Mouse (Mus musculus) midbrain, embryonic 12.5 days (tissue): ENCODE data around the gene Tent4b. TPM values are rescaled to one million over a fixed set of nuclear protein-coding genes. Genes with fewer than 3 reads are reported as not detected.
A peak's percentile ranks its signal among the peaks of the same experiment; 100 is the strongest.

ENCODE experiments used
- ATAC-seq: fragments of 200-750 bp; cut with Nextera tagmentation; 2 replicates; pipeline ENCODE4 v1.8.0; 2017; ENCODE audit warnings: low read depth, moderate TSS enrichment, moderate library complexity; ENCODE audit not compliant: low FRiP score
- H3K27ac ChIP-seq: fragments of 300-500 bp; sonication (generic); replicated peaks from 2 replicates; pipeline ENCODE4 v1.5.1; 2016; ENCODE audit warnings: mild to moderate bottlenecking
- H3K27me3 ChIP-seq: fragments of 300-500 bp; sonication (generic); 2 replicates; pipeline ENCODE4 v1.6.1; 2016; ENCODE audit warnings: mild to moderate bottlenecking
- H3K36me3 ChIP-seq: fragments of 300-500 bp; sonication (generic); 2 replicates; pipeline ENCODE4 v1.6.1; 2016
- H3K4me1 ChIP-seq: fragments of 300-500 bp; sonication (generic); 2 replicates; pipeline ENCODE4 v1.6.1; 2016
- H3K4me2 ChIP-seq: fragments of 300-500 bp; sonication (generic); replicated peaks from 2 replicates; pipeline ENCODE4 v1.6.1; 2016; ENCODE audit warnings: mild to moderate bottlenecking, moderate library complexity
- H3K4me3 ChIP-seq: fragments of 300-500 bp; sonication (generic); 2 replicates; pipeline ENCODE4 v1.5.1; 2016; ENCODE audit warnings: mild to moderate bottlenecking
- H3K9ac ChIP-seq: fragments of 300-500 bp; sonication (generic); replicated peaks from 2 replicates; pipeline ENCODE4 v1.6.1; 2016; ENCODE audit warnings: mild to moderate bottlenecking, moderate library complexity
- H3K9me3 ChIP-seq: fragments of 300-500 bp; sonication (generic); 2 replicates; pipeline ENCODE4 v1.6.1; 2016; ENCODE audit warnings: mild to moderate bottlenecking
- WGBS: fragments of 180-500 bp; shearing (Covaris S2); methylation state at CpG from one replicate; pipeline ENCODE4 v1.1.7; 2016; 5-methylcytosine and 5-hydroxymethylcytosine counted together
- polyA plus RNA-seq: library from polyadenylated mRNA; unstranded; fragments of >200 nt; fragmentation: Nextera tagmentation; extraction: Ambion mirVana; gene quantifications from 2 replicates; pipeline ENCODE4 v1.2.1, GENCODE M21; 2016

The Tent4b gene
- polyA plus RNA-seq, 1 experiment from 2014 or later, result 11.8 TPM

DNA sequence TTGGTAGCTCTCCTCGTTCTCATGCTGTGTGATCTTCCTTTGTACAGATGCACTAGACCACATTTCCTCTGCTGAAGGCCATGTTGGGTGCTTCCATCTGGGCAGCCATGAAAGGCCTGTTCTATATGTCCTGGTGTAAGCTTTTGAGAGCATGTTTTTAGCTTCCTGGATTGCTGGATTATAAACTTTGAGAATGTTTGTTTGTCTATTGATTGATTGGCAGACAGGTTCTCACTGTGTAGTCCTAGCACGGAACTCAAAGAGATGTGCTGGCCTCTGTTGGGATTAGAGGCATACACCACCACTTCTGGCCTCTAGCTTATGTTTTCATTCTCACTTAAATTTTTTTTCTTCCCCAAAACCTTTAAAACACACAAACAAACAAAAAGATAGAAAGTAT lies 37.7 kb downstream of the Tent4b start:
- no peak for ATAC-seq
- H3K9me3 ChIP-seq, result no peaks in the 10 kb centered on the region
- H3K36me3 ChIP-seq, result no peaks in the 10 kb centered on the region
- H3K4me2 ChIP-seq, result no peak overlapping the region
- H3K27me3 ChIP-seq, result no peaks in the 10 kb centered on the region
- WGBS, result 70% methylated on average over 2 of the region's 2 CpGs
- no peaks in the 10 kb centered on the region for H3K4me1 ChIP-seq
- H3K9ac ChIP-seq, result no peak overlapping the region
- no peak overlapping the region for H3K4me3 ChIP-seq
- no peak overlapping the region for H3K27ac ChIP-seq

DNA sequence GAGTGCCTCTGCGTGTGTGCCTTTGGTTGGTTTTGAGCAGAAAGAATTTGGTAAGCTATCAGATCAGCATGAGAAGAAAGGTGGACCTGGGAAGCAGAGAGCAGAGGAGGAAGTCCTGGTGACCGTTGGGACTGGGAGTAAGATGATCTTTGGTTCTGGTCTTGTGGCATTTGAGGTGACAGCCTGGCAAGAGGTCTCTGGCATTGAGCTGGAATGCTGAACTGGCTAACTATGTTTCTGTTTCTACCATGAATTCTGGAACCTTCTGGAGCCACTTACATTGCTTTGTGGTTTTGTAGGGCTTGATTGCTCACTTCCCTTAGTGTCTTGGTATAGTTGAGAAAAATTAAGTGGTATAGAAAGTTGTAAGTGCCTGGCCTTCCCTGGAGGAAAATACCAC lies 38.6 kb downstream of the Tent4b start:
- no peak for ATAC-seq
- H3K9me3 ChIP-seq, result no peaks in the 10 kb centered on the region
- H3K4me2 ChIP-seq, result no peak overlapping the region
- WGBS, result 81% methylated on average over 2 of the region's 2 CpGs
- H3K36me3 ChIP-seq, result no peaks in the 10 kb centered on the region
- no peaks in the 10 kb centered on the region for H3K4me1 ChIP-seq
- H3K27me3 ChIP-seq, result no peaks in the 10 kb centered on the region
- no peak overlapping the region for H3K27ac ChIP-seq
- H3K9ac ChIP-seq, result no peak overlapping the region
- no peak overlapping the region for H3K4me3 ChIP-seq

DNA sequence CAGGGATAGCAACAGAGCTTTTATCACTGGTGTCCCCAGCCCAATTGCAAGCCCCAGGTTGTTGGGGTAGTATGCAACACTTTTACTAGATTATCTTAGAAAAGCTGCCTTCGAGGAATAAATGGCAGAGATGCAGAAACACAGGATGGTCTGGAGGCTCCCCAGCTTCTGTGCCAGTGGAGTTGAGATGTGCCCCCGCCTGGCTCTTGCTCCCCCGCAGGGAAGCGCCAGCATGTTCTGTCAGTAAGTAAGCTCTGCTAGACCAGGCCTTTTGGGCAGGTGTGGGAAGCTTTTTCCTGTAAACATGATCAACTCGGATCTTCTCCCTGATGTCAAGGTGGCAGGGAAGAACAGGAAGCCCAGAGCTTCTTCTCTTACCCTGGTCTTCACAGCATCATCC lies 40.3 kb downstream of the Tent4b start:
- WGBS, result 88% methylated on average over 5 of the region's 5 CpGs

DNA sequence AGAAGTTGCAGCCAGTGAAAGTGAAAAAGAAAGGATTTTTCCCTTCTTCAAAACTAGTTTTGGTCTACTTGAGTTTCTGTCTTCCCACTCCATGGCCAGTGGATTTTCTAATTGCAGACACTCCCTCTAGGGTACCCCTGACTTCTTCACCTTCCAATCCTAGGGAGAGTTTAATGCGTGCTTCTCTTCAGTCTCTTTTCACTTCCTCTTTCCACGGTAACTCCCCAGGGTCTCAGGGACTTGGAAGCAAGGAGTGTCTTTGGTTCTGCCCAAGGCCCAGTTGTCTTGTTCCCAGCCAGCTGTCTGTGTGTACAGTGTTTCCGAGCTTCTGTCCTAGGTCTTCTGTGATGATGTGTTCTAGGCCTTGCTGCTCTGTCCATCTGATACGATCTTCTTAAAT lies 42.9 kb downstream of the Tent4b start:
- ATAC-seq, result no peak
- H3K4me1 ChIP-seq, result no peaks in the 10 kb centered on the region
- H3K4me3 ChIP-seq, result no peak overlapping the region
- H3K27ac ChIP-seq, result no peak overlapping the region
- H3K27me3 ChIP-seq, result no peaks in the 10 kb centered on the region
- H3K4me2 ChIP-seq, result no peak overlapping the region
- H3K36me3 ChIP-seq, result peaks cover 10% of the 10 kb centered on the region
- 86% methylated on average over 4 of the region's 4 CpGs for WGBS
- H3K9ac ChIP-seq, result no peak overlapping the region
- H3K9me3 ChIP-seq, result no peaks in the 10 kb centered on the region

More for the DNA sequence above, 40.3 kb downstream of the Tent4b start:
- Histone ChIP-seq H3K9me3 (no peaks in the 10 kb centered on the region), H3K9ac (no peak overlapping the region), H3K27ac (no peak overlapping the region), H3K27me3 (no peaks in the 10 kb centered on the region), H3K4me3 (no peak overlapping the region), H3K36me3 (peaks cover 5% of the 10 kb centered on the region; the same call in 1 of the 2 replicates), H3K4me2 (no peak overlapping the region), H3K4me1 (no peaks in the 10 kb centered on the region)
- no peak for ATAC-seq

DNA sequence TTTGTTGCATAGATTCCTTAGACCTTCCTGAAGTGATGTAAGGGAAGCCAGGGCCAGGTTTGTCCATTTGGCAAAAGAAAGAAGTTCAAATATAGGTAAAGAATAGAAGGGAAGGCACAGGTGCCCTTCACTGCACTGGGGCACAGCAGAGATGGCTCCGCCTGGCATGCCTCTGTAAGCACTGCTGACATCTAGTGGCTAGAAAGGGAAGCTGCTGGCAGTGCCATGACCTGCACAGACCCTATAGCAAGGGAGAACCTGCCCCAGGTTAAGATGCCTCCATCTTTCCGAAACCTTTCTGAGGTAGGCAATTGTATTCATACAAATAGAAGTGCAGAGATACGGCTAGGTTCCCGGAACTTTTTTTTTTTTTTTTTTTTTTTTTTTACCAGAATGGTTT lies 45.3 kb downstream of the Tent4b start:
- no peaks in the 10 kb centered on the region for H3K9me3 ChIP-seq
- WGBS, result 81% methylated on average over 4 of the region's 4 CpGs
- ATAC-seq, result 0 out of 2 replicates have a peak, but pooled peaks have one; percentile 49
- H3K36me3 ChIP-seq, result peaks cover 27% of the 10 kb centered on the region
- H3K27me3 ChIP-seq, result no peaks in the 10 kb centered on the region
- no peak overlapping the region for H3K4me2 ChIP-seq
- H3K9ac ChIP-seq, result no peak overlapping the region
- H3K4me3 ChIP-seq, result no peak overlapping the region
- no peaks in the 10 kb centered on the region for H3K4me1 ChIP-seq
- no peak overlapping the region for H3K27ac ChIP-seq

GRCm38 (mm10) chr8:88252791-88253190 lies 53.8 kb downstream of the Tent4b start:
- 75% methylated on average over 3 of the region's 3 CpGs for WGBS
- H3K4me3 ChIP-seq, result no peak overlapping the region
- H3K9me3 ChIP-seq, result no peaks in the 10 kb centered on the region
- no peaks in the 10 kb centered on the region for H3K27me3 ChIP-seq
- peaks cover 41% of the 10 kb centered on the region for H3K36me3 ChIP-seq
- ATAC-seq, result no peak
- no peak overlapping the region for H3K4me2 ChIP-seq
- H3K9ac ChIP-seq, result no peak overlapping the region
- no peak overlapping the region for H3K27ac ChIP-seq
- no peaks in the 10 kb centered on the region for H3K4me1 ChIP-seq

DNA sequence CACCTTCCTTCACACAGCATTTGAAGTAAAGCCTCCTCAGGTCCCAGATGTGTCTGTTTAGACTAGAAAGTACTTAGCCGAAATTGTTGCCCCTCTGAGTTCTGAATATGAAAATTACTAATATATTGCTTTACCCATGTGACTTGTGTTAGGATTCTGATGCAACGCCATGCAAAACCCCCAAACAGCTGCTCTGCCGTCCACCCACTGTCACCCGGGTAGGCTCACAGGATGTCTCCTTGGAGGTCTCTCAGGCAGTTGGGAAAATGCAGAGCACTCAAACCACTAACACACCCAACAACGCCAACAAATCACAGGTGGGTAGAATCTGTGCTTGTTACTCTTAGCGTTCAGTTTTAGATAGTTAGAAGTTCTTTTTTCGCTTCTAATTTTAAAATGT lies 55.9 kb downstream of the Tent4b start:
- 0 out of 2 replicates have a peak, but pooled peaks cover 3% of the 10 kb centered on the region for H3K4me1 ChIP-seq
- H3K27ac ChIP-seq, result no peak overlapping the region
- 88% methylated on average over 7 of the region's 7 CpGs for WGBS
- H3K9me3 ChIP-seq, result no peaks in the 10 kb centered on the region
- H3K27me3 ChIP-seq, result no peaks in the 10 kb centered on the region
- H3K9ac ChIP-seq, result no peak overlapping the region
- no peak for ATAC-seq
- no peak overlapping the region for H3K4me2 ChIP-seq
- no peak overlapping the region for H3K4me3 ChIP-seq
- peaks cover 25% of the 10 kb centered on the region for H3K36me3 ChIP-seq

DNA sequence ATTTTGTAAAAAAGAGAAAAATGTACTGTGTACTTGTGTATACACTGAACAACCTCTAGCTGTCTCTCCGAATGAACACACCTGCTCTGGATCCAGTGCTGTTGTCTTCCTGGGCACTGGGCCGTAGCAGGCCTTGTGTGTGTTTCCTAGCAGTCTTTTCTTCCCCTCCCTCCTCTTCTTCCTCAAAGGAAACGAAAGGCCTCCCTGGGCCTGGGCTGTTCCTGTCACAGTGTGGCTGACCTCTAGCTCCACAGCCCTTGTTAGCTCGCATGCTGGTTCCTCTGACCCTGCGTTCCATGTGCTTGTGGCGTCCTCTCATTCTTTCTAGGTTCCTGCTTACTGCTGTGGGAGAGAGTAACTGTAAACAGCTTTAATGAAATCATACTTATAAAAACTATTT lies 59.0 kb downstream of the Tent4b start:
- Histone ChIP-seq H3K36me3 (peaks cover 14% of the 10 kb centered on the region), H3K4me1 (0 out of 2 replicates have a peak, but pooled peaks cover 3% of the 10 kb centered on the region), H3K9ac (no peak overlapping the region), H3K27ac (no peak overlapping the region), H3K9me3 (no peaks in the 10 kb centered on the region), H3K4me3 (no peak overlapping the region), H3K4me2 (no peak overlapping the region), H3K27me3 (no peaks in the 10 kb centered on the region)
- 41% methylated on average over 6 of the region's 6 CpGs for WGBS
- ATAC-seq, result no peak

DNA sequence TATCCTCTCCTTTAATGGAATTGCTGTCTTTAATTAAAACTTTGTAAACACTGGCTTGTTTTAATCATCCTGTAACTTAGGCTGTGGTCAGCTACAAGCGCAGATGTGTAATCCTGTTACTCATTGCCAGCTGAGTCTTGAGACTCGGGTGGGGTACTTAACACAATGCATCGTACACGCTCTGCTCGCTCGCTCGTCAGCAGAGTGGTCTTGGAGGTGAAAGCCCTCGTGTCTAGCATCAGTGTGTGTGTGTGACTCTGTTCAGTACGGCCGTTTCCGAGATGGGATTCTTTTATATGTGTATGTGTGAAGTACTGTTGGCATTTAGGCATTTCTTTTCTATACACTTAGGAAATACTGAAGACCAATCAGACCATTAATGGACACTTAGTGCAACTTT lies 59.5 kb downstream of the Tent4b start:
- H3K4me3 ChIP-seq, result no peak overlapping the region
- ATAC-seq, result no peak
- H3K4me2 ChIP-seq, result no peak overlapping the region
- WGBS, result 55% methylated on average over 11 of the region's 11 CpGs
- no peaks in the 10 kb centered on the region for H3K9me3 ChIP-seq
- 0 out of 2 replicates have a peak, but pooled peaks cover 6% of the 10 kb centered on the region for H3K4me1 ChIP-seq
- H3K27me3 ChIP-seq, result no peaks in the 10 kb centered on the region
- H3K36me3 ChIP-seq, result peaks cover 14% of the 10 kb centered on the region
- H3K27ac ChIP-seq, result no peak overlapping the region
- no peak overlapping the region for H3K9ac ChIP-seq

DNA sequence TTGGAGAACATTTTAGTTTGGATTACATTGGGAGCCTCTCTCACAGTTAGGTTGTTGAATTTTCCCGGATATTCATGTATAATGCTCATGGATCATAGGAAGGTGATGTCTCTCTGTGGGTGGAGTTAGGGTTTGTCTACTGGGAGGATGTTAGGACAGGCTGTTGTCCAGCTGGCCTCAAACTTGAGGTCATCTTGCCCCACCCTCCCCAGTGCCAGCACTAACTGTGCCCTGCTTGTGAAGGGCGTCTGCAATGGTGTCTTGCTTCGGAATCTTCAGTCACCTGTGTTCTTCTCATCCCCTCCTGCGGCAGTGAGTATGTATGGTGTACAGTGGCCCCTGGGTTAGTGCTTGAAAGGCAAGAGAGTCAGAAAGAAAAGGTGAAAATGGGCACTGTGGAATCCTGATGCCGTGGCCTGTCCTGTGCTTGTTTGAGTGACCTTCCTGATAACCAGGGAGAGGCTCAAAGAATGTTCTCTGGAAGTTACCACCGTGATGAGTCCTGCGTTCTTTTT lies 61.5 kb downstream of the Tent4b start:
- Histone ChIP-seq H3K4me3 (no peak overlapping the region), H3K36me3 (peaks cover 8% of the 10 kb centered on the region; the same call in 1 of the 2 replicates), H3K4me2 (no peak overlapping the region), H3K9me3 (no peaks in the 10 kb centered on the region), H3K27ac (no peak overlapping the region), H3K9ac (no peak overlapping the region), H3K27me3 (no peaks in the 10 kb centered on the region), H3K4me1 (peaks cover 8% of the 10 kb centered on the region; the same call in 1 of the 2 replicates)
- 91% methylated on average over 7 of the region's 7 CpGs for WGBS
- ATAC-seq, result no peak

DNA sequence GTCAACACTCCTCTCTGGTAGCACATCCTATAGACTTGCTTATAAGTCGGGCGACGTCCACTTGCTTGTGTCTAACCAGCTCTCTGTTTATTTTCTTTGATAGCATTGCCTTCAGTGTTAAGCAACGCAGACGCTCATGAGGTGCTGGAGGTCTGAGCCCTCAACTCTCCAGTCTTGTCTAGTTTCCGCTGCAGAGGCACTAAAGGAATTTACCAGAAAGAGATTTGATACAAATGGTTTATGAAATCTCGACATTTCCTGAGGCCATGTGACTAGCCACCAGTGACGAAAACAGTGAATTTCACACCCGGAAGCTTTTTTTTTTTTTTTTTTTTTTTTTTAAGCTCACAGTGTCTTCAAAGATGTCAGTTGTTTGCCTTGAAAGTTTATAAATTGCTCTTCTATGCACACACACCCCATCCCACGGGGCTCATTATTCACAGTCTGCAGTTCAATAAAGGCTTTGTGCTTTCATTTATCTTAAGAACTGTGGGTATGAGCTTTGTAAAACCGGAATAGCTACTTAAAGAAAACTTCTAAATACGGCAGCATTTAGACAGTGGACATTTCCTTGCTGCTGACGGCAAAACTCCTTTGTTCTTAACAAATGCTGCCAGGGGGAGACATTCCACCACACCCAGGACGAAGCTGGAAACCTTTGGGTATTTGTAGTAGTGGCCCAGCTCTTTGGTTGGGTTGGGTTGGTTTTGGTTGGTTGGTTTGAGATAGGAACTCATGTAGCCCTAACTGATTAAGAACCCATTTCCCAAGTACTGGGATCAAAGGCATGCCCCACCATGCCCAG lies 64.0 kb downstream of the Tent4b start:
- H3K9ac ChIP-seq, result no peak overlapping the region
- H3K4me1 ChIP-seq, result peaks cover 9% of the 10 kb centered on the region; the same call in 1 of the 2 replicates
- H3K4me3 ChIP-seq, result no peak overlapping the region
- H3K4me2 ChIP-seq, result no peak overlapping the region
- no peak for ATAC-seq
- no peak overlapping the region for H3K27ac ChIP-seq
- WGBS, result 56% methylated on average over 14 of the region's 14 CpGs
- peaks cover 8% of the 10 kb centered on the region; the same call in 1 of the 2 replicates for H3K36me3 ChIP-seq
- no peaks in the 10 kb centered on the region for H3K27me3 ChIP-seq
- no peaks in the 10 kb centered on the region for H3K9me3 ChIP-seq

GRCm38 (mm10) chr8:88265511-88265910 lies 66.5 kb downstream of the Tent4b start:
- Histone ChIP-seq H3K27ac (no peak overlapping the region), H3K27me3 (peaks cover 2% of the 10 kb centered on the region; the same call in 1 of the 2 replicates), H3K9ac (no peak overlapping the region), H3K9me3 (no peaks in the 10 kb centered on the region), H3K4me2 (no peak overlapping the region), H3K4me1 (peaks cover 9% of the 10 kb centered on the region; the same call in 1 of the 2 replicates), H3K36me3 (peaks cover 3% of the 10 kb centered on the region; the same call in 1 of the 2 replicates), H3K4me3 (no peak overlapping the region)
- WGBS, result 8% methylated on average over 2 of the region's 2 CpGs
- ATAC-seq, result no peak
